Mouse (Mus musculus) layer of hippocampus, adult 18-20 months (tissue): ENCODE measurements around the gene Rbpj. TPM values are rescaled to one million over a fixed set of nuclear protein-coding genes. Genes with fewer than 3 reads are reported as not detected.

Experiments used
- DNase-seq, 2 experiments: peaks; one replicate each; pipeline ENCODE4 v3.0.0; 2022; ENCODE audit warnings: low spot score in 2 of 2
- total RNA-seq, 2 experiments: library from RNA; stranded (reverse); gene quantifications; 2 replicates each; pipeline ENCODE4 v1.2.3; 2021

The Rbpj gene
- total RNA-seq, 2 experiments from 2014 or later = 18.8 to 21.8 TPM

GRCm38 (mm10) chr5:53509465-53509864 lies 43.5 kb downstream of the Rbpj start:
- DNase-seq = no peak

DNA sequence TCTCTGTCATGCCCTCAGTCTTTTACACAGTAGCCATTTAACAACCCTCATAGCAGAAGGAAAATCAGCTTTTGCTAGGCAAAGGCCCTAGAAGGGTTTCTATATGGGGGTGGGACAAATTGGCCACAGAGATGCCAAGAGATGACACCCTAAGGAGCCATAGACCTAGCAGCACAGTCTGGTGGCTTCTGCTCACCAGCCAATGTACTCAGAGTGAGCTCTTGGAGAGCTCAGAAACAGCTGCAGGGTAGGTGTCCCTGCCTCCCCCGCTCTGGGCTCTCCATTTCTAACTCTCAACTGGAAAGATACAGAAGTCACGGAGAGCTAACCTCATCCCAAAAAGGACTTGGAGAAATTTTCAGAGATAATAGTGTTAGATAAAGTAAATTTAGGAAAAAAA lies 44.0 kb downstream of the Rbpj start:
- no peak for DNase-seq

- no peak for DNase-seq
These were observed 45.5 kb downstream of the Rbpj start for GRCm38 (mm10) chr5:53511426-53511825.

- no peak for DNase-seq
These were observed 49.1 kb downstream of the Rbpj start for GRCm38 (mm10) chr5:53514959-53515612.

DNA sequence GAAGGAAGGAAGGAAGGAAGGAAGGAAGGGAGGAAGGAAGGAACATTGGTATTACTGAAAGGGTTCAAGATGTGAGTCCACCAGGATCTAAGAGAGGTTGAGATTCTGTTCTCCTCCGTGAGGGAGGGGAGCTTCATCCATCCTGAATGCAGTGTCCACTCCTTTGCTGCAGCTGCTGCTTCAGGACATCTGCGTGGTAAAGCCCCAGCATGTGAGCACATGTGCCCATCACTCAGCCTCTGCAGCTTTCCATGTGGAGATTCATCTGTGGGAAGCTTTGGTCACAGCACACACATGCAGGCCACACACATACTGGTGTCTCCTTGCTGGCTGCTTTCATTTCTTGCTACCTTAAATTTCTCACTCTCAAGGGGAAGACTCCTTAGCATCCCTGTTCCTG lies 50.5 kb downstream of the Rbpj start:
- DNase-seq = no peak

DNA sequence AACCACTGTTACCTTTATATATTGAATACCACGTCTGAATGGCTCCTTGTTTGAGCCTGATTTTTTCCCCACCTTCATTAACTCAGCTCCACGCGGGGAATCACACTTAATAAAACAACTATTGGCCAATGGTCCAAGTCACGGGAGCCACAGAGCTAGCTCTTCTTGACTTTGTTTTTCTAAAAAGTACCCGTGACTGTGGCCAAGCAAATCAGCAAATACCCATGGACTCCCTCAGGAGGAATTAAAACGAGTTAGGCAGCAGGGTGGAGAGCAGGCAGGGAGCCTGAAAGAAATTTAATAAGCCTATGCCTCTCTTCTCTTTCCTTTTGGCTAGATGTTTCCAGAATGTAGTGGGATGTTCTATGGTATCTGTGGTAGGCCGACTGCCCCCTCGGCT lies 51.9 kb downstream of the Rbpj start:
- DNase-seq = no peak

DNA sequence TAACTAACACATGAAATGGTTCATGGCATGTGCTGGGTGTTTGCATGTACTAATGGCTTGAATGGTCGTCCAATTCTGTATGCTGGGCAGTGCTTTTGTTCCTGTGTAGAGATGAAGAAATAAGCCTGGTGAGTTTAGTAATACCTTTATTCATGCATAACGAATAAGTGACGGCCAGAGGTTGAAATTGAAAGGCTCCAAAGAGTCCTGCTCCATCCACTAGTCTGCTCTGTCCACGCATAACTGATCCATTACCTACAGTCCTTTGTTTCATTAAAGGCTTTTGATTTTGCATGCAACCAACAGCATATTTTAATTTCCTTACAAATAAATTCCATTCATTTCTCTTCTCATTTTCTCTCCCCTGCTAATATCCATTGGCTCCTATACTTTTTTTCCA lies 53.2 kb downstream of the Rbpj start:
- DNase-seq = no peak

DNA sequence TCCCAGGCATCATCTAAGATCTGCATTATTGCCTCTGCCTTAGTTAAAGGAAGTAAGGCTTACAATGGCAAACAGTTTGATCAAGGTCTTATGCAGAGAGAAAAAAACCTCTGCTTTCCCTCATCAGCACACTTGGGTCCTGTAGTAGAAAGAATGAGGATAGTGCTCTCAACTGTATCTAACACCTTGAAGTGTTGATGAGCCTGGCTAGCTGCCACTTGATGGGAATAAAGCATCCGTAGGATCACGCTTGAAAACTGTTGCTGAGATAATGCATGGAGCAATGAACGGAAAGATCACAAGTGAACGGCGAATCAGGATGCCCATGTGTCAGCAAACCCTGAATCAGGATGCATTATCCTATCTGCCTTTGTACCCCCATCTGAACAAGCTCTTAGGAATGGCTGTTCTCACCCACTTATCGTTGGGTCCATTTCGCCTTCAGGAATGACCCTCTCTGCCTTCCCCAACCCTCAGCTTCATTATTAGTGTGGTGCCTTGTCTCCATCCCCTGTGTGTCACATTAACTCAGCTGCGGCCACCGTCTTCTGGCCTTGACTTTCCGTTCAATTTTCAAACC lies 54.1 kb downstream of the Rbpj start:
- DNase-seq = no peak

DNA sequence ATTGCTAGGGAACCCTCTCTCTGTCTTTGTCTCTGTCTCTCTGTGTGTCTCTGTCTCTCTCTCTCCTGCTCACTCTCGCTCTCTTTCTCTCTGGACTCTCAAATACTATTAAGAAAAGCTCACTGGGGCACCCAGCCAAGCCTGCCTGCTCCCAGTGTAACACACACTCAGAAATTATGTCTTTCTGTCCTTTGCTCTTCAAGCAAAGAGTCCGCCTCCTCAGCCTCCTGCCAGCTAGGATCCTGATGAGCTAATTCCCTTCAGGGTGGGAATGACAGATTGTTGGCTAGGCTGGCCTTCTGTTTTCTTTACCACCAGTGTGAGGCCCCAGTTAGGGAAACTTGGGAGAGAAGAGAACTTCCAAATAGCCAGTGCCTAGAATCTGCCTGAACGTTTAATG lies 57.1 kb downstream of the Rbpj start:
- peak; percentile 46 to 63 for DNase-seq

- DNase-seq = no peak
These were observed 58.2 kb downstream of the Rbpj start for GRCm38 (mm10) chr5:53524162-53524561.

GRCm38 (mm10) chr5:53524831-53525230 lies 58.9 kb downstream of the Rbpj start:
- DNase-seq = no peak

- DNase-seq = peak; percentile 46 to 80
These were observed 59.5 kb downstream of the Rbpj start for GRCm38 (mm10) chr5:53525305-53526069.

DNA sequence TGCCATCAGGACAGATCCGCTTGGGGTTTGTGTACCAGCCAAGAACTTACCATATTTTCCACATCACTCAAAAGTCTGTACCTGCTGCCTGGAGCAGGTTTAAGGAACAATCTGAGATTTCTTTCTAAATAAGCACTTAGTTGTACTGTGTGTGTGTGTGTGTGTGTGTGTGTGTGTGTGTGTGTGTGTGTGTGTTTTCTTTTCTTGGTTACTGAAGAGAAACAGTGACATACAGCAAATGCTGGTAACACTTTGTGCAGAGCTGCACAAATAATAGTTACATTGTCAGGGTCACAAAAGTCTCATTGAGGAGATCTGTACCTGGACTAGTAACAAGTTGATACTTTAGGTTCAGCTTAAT lies 60.1 kb downstream of the Rbpj start:
- DNase-seq = no peak

DNA sequence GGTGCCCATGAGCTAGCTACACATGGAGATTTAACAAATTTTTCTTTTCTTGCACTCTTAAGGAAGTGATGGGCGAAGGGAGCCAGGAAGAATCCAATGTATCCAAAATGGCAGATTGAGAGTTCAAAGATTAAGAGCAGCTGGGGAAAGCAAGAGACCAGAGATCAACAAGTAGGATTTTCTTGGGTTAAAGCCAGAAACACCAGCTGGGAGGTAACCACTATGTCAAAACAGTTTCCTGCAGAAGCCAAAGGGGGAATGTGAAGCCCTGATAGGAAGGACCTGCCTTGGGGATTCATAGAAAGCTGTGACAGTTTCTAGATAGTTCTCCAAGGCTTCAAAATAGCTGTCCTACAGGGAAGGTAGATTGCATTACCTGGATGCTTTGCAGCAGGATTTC lies 63.9 kb downstream of the Rbpj start:
- DNase-seq = no peak

GRCm38 (mm10) chr5:53535096-53535495 lies 69.1 kb downstream of the Rbpj start:
- no peak for DNase-seq

- DNase-seq = no peak
These were observed 70.9 kb downstream of the Rbpj start for GRCm38 (mm10) chr5:53536635-53537554.

DNA sequence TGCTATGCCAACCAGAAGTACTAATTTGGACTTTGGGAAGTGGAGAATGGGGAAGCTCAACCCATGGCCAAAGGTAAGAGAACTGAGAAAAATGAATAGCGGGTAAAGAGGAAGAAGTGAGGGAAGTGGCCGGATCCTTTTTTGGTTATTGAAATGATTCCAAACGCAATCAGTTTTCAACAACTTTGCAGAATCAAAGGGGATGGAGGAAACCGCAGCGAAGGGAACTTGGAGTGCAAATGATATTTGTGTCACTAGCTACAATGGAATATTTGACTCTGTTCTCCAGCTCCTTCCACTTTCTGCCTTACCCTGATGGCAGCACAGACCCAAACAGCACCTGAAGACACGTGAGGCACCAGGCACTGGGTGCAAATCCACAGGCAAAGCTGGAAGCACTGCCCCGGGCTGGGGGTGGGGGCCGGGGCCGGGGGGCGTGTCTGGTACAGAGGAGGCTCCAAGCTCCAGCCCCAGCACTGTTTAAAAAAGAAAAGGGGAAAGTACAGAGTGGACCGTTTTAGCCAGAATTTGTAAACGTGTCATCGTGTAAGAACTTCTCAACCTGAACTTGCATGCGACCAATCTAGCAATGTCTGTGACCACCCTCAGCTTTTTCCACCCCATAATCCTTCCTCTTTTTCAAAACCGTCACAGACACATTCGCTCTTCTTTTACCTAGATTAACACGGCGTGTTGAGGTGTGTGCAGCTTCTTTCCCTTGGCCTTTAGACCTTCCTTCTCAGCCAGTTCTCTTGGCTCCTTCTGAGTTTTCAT lies 74.1 kb downstream of the Rbpj start:
- no peak for DNase-seq

- DNase-seq = no peak
These were observed 76.1 kb downstream of the Rbpj start for GRCm38 (mm10) chr5:53542073-53542472.

GRCm38 (mm10) chr5:53543399-53543798 lies 77.4 kb downstream of the Rbpj start:
- DNase-seq = no peak

DNA sequence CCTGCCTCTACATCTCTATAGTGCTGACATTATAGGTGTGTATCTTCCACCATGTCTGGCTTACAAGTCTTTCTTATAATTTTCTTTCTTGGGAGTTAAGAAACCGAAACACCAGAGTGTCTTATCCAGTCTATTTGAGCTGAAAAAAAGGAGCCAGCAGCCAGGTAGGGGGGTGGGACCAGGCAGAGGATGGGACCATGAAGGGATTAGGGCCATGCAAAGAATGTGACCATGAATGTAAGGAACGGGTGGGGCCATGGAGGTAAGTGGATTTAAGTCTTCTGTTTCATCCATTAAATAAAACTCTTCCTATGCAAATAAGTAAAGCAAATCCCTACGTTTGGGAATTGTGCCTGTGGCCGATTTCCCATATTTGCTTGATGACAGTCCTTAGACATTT lies 78.0 kb downstream of the Rbpj start:
- no peak for DNase-seq

DNA sequence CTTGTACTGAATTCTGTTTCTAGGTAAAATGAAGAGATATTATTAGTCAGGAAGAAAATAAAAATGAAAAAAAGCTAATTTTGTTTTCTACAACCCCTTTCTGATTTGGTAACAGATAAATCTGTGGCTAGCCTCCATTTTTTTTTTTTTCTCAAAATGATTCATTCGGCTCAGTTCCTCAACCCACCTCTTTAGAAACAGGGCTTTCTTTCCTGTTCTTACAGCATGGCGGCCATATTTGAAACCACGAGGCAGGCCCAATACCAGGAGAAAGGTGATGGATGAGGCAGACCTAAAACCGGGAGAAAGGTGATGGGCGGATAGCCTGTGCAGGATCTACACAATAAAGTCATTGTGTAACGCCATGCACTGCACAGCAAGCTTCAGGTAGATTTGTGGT lies 80.5 kb downstream of the Rbpj start:
- DNase-seq = no peak
